Mouse (Mus musculus) embryonic facial prominence, embryonic 12.5 days (tissue): Measurements from ENCODE around the gene Apba3. TPM values are rescaled to one million over a fixed set of nuclear protein-coding genes. Genes with fewer than 3 reads are reported as not detected.
A peak's percentile ranks its signal among the peaks of the same experiment; 100 is the strongest.

Source experiments
- ATAC-seq: fragments of 200-750 bp; cut with Nextera tagmentation; 2 replicates; pipeline ENCODE4 v1.8.0; 2017; ENCODE audit not compliant: insufficient number of reproducible peaks, insufficient read depth, low FRiP score, low TSS enrichment
- H3K27ac ChIP-seq: fragments of 300-500 bp; sonication (generic); 2 replicates; pipeline ENCODE4 v1.5.1; 2016; ENCODE audit warnings: mild to moderate bottlenecking
- H3K27me3 ChIP-seq: fragments of 300-500 bp; sonication (generic); 2 replicates; pipeline ENCODE4 v1.6.1; 2016; ENCODE audit warnings: mild to moderate bottlenecking, moderate library complexity
- H3K36me3 ChIP-seq: fragments of 300-500 bp; sonication (generic); 2 replicates; pipeline ENCODE4 v1.6.1; 2016; ENCODE audit warnings: mild to moderate bottlenecking
- H3K4me1 ChIP-seq: fragments of 300-500 bp; sonication (generic); 2 replicates; pipeline ENCODE4 v1.6.1; 2016
- H3K4me2 ChIP-seq: fragments of 300-500 bp; sonication (generic); replicated peaks from 2 replicates; pipeline ENCODE4 v1.6.1; 2016; ENCODE audit warnings: mild to moderate bottlenecking, moderate library complexity
- H3K4me3 ChIP-seq: fragments of 300-500 bp; sonication (generic); 2 replicates; pipeline ENCODE4 v1.5.1; 2016; ENCODE audit warnings: mild to moderate bottlenecking
- H3K9ac ChIP-seq: fragments of 300-500 bp; sonication (generic); 2 replicates; pipeline ENCODE4 v1.6.1; 2016; ENCODE audit warnings: mild to moderate bottlenecking, moderate library complexity
- H3K9me3 ChIP-seq: fragments of 300-500 bp; sonication (generic); 2 replicates; pipeline ENCODE4 v1.6.1; 2016; ENCODE audit warnings: mild to moderate bottlenecking, moderate library complexity
- WGBS: fragments of 180-500 bp; shearing (Covaris S2); methylation state at CpG from one replicate; pipeline ENCODE4 v1.1.7; 2016; 5-methylcytosine and 5-hydroxymethylcytosine counted together
- polyA plus RNA-seq: library from polyadenylated mRNA; unstranded; fragments of >200 nt; fragmentation: Nextera tagmentation; extraction: Ambion mirVana; gene quantifications from 2 replicates; pipeline ENCODE4 v1.2.1, GENCODE M21; 2016

Apba3 gene
- polyA plus RNA-seq, 1 experiment from 2014 or later, result 53.9 TPM

DNA sequence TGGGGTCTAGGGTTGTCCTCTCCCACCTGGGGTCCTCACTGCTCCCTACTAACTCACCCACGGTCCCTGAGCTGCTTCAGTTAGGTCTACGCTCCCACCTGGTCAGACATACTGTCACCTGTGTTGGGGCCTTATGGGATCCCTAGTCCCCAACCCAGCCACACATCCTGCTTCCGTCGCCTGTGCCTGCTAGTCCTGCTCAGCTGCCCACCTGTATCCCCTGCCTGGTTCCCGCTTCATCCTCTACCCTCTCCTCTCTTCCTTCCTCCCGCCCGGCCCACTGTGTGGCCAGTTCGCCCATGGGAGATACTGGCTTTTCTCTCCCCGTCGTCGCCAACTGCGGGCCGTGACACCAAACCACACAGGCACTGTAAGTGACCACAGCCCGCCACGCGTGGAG lies 48.8 kb downstream of the Apba3 start:
- 93% methylated on average over 16 of the region's 16 CpGs for WGBS
- no peak for ATAC-seq
- no peak overlapping the region for H3K4me2 ChIP-seq
- no peaks in the 10 kb centered on the region for H3K9me3 ChIP-seq
- no peaks in the 10 kb centered on the region for H3K27me3 ChIP-seq
- peaks cover 26% of the 10 kb centered on the region for H3K4me1 ChIP-seq
- no peak overlapping the region for H3K9ac ChIP-seq
- H3K27ac ChIP-seq, result no peak overlapping the region
- H3K4me3 ChIP-seq, result no peak overlapping the region
- peaks cover 73% of the 10 kb centered on the region for H3K36me3 ChIP-seq

DNA sequence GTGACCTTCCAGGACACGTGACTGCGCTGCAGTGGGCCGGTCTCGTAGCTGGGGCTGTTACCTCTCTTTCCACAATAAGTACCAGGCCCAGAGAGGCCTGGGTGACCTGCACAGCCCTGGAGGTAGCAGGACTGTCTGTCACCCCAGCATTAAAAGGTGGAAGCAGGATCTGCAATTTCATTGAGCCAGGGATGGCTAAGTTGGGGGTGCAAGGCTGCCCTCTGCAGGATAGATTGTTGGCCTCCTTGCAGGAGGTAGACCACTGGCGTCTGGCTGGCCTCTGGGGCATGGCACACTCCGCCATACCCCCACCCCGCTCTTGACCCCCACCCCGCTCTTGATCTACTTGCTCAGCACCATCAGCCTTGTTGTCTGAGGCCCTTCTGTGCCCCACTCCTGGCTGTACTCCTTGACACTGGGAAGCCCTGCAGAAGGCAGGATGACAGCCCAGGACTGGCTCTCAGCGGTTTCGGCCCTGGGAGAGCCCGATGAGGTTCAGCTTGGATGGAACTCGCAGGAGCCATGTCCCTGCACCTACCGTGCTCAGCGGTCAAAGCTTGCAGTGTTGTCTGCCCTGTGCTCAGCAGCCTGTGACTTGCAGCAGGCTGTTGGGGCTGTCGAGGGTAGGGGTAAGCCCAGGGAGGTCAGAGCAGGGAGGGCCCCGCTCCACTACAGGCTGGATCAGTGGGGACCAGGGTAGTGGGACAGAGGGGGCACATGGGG lies 49.7 kb downstream of the Apba3 start:
- Histone ChIP-seq H3K9ac (peak overlapping the region; percentile 20), H3K27ac (no peak overlapping the region), H3K27me3 (no peaks in the 10 kb centered on the region), H3K9me3 (no peaks in the 10 kb centered on the region), H3K4me1 (peaks cover 26% of the 10 kb centered on the region), H3K4me3 (0 out of 2 replicates have a peak overlapping the region, but pooled peaks have one; percentile 16), H3K36me3 (peaks cover 64% of the 10 kb centered on the region), H3K4me2 (peak overlapping the region; percentile 43)
- 45% methylated on average over 16 of the region's 16 CpGs for WGBS
- no peak for ATAC-seq

DNA sequence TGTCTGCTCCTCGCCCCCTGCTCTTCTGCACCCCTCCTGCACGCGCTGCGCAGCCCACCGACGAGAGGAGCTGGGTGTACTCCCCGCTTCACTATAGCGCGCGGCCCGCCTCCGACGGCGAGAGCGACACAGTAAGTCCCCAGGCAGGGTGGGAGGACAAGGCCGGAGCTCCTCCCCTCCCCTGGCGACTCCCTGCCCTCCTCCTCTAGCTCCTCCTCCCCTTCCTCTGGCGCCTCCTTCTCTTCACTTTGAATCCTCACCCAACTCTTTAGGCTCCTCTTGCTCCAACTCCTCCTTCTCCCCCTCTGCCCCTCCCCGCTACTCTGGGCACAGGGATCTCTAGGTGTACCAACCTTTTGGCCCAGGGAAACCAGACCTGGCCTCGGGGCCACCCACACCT lies 50.5 kb downstream of the Apba3 start:
- H3K4me2 ChIP-seq, result peak overlapping the region; percentile 43
- H3K27me3 ChIP-seq, result no peaks in the 10 kb centered on the region
- peaks cover 58% of the 10 kb centered on the region for H3K36me3 ChIP-seq
- no peak overlapping the region for H3K27ac ChIP-seq
- 16% methylated on average over 20 of the region's 20 CpGs for WGBS
- peak overlapping the region; percentile 16; the same call in 1 of the 2 replicates for H3K4me3 ChIP-seq
- ATAC-seq, result no peak
- peak overlapping the region; percentile 20 for H3K9ac ChIP-seq
- H3K9me3 ChIP-seq, result no peaks in the 10 kb centered on the region
- H3K4me1 ChIP-seq, result peaks cover 32% of the 10 kb centered on the region

DNA sequence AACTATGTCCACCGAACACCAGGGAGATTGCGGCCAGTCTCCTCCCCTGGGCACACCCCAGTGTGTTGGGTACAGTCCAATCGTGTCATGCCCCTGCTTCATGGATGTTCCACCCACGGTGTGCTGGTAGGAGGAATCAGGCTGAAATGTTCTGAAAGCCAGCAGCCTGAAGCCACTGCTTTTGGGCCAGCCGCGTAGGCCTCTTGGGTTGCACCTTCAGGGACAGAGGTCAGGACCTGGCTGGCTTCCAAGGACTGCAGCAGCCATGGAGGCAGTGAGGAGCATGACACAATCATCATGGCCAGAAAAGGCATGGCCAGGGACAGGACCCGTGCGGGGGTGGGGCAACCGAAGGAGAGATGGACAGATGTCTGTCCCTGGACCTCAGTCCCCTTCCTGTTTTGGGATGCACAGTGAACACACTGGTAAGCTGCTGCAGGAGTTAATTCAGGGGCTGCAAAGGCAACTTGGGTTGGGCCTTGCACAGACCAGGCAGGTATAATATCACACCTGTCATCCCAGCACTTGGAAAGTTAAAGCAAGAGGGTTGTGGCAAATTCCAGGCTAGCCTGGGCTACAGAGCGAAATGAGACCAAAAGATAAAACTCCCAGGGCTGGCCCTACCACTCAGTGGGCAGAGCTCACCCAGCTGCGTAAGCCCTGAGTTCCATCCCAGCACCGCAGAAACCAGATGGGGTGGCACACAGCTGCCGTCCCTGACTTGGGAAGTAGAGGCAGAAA lies 52.0 kb downstream of the Apba3 start:
- Histone ChIP-seq H3K27ac (peak overlapping the region; percentile 85; the same call in 1 of the 2 replicates), H3K36me3 (peaks cover 58% of the 10 kb centered on the region), H3K4me3 (0 out of 2 replicates have a peak overlapping the region, but pooled peaks have one; percentile 84), H3K4me1 (peaks cover 35% of the 10 kb centered on the region), H3K27me3 (no peaks in the 10 kb centered on the region), H3K9ac (peak overlapping the region; percentile 54), H3K4me2 (peak overlapping the region; percentile 61), H3K9me3 (no peaks in the 10 kb centered on the region)
- no peak for ATAC-seq
- 93% methylated on average over 13 of the region's 13 CpGs for WGBS

DNA sequence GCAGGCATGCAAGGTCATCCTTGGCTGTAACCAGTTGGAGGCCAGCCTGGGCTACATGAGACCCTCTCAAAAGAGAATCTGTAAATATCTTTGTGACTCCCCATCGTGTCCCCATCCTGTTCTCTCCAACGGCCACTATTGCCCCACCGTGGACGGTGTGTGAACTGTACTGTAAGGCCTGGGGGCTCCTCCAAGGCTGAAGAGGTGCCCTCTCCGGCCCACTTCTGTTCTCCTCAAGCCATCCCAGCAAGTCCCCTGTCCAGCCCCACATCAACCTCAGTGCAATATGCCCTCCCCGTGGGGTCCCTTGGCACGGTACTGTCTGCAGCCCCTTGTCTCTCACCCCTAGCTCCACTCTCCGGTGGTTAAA lies 52.6 kb downstream of the Apba3 start:
- Histone ChIP-seq H3K27ac (peak overlapping the region; percentile 85), H3K4me1 (peaks cover 35% of the 10 kb centered on the region), H3K27me3 (no peaks in the 10 kb centered on the region)

DNA sequence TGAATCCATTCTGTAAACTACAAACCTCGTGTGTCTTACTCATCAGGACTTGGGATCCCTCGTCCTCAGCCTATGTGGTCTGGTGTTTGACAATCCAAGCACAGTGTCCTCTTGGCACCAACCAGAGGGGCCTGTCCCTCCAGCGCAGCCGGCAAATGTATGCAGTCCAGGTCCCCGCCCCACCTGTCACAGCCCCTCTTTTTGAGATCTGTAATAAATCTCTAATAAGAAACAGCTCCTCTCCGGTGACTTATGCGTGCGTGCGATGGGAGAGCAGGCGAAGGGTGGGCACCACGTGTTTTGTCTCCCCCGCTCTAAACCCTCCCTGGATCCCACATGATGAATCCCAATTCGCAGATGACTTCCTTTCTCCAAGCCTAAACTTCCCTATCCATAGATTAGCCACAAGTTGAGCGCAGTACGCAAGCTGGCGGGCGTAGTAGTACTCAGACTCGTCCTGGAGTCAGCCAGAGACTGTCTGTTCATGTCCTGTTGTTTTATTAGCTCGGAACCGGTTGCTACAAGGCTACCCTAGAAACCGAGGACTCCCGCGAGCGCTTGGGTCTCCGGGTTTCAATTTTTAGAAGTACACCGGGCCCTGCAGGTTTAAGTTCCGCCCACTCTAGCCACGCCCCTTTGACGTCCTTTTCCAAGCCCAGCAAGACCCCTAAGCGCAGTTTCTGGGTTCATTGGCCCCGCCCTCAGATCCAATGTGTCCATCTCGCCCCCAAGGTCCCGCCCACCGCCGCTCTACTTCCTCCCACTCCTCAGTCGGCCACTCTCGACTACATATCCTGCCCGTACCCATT lies 53.2 kb downstream of the Apba3 start:
- peak; percentile 23 for ATAC-seq
- 1% methylated on average over 38 of the region's 38 CpGs for WGBS
- Histone ChIP-seq H3K4me2 (peak overlapping the region; percentile 61), H3K4me1 (peaks cover 35% of the 10 kb centered on the region), H3K4me3 (peak overlapping the region; percentile 84), H3K36me3 (peaks cover 58% of the 10 kb centered on the region), H3K9me3 (no peaks in the 10 kb centered on the region), H3K27ac (peak overlapping the region; percentile 85), H3K27me3 (no peaks in the 10 kb centered on the region), H3K9ac (peak overlapping the region; percentile 54)

More for the DNA sequence above, 52.6 kb downstream of the Apba3 start:
- peak overlapping the region; percentile 54 for H3K9ac ChIP-seq
- ATAC-seq, result no peak
- H3K36me3 ChIP-seq, result peaks cover 58% of the 10 kb centered on the region
- peak overlapping the region; percentile 61 for H3K4me2 ChIP-seq
- no peaks in the 10 kb centered on the region for H3K9me3 ChIP-seq
- WGBS, result 42% methylated on average over 8 of the region's 8 CpGs
- H3K4me3 ChIP-seq, result peak overlapping the region; percentile 84

DNA sequence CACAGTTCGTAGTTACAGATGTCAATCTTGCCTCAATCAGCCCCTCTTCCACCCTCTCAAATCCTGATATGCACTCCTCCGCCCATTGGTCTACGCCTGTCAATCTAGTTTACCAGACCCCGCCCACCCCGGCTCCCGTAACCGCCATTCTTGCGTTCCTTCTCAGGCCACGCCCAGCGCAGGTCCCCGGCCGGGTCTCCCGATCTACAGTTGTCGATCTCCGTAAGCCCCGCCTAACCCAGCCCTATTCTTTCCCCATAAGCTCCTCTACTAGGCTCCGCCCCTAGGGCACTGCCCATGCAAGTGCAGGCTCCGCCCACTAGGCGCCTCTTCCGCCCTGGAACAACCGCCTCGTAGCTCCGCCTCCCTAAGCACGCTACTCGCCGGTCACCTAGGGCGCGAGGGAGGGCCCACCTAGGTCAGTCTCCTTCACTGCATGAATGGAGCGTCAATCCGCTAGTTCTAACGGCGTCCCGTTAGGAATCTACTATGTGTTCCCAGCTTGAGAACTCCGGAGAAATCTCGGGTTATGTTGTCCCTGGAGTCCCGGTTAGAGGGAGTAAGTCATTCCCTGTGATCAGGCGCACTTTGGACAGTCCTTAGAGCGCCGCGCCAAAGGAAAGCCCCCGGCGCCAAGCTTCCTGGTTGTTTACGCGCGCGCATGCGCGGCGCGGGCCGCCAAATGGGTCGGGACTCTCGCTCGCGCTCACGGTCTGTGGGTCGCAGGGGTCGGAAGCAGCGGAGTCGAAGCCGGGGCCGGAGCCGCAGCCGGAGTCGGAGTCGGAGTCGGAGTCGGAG lies 54.0 kb downstream of the Apba3 start, which contains the start of gene Cactin:
Gene Cactin (plus strand): TSS at position 554 of the 798 bp plus-strand sequence.
- Histone ChIP-seq H3K27me3 (no peaks in the 10 kb centered on the region), H3K27ac (peak within 1 kb of the TSS; percentile 85), H3K9ac (peak within 1 kb of the TSS; percentile 82), H3K9me3 (no peaks in the 10 kb centered on the region), H3K4me3 (peak within 1 kb of the TSS; percentile 84), H3K4me1 (peaks cover 35% of the 10 kb centered on the region), H3K36me3 (peaks cover 58% of the 10 kb centered on the region), H3K4me2 (peak within 1 kb of the TSS; percentile 82)
- under 1% methylated on average over 68 of the region's 68 CpGs for WGBS
- ATAC-seq, result peak; percentile 87

DNA sequence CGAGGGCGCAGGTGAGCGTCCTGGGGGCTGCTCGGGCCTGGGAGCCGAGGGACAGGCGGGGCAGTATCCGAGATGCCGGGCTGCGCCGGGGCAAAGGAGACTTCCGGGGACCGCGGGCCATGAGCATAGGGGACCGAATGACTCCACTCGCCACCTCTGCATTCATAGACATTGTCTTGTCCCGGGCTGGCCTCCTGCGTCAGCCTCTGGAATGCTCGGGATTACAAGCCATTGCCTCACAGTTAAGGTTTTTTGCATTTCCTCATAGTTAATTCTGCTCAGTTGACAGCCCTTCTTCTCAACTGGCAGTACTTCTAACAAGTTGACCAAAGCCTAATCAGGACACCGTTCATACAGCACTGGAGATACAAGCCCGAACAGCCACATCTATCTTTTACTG lies 54.7 kb downstream of the Apba3 start:
- H3K4me2 ChIP-seq, result peak overlapping the region; percentile 82
- peaks cover 34% of the 10 kb centered on the region for H3K4me1 ChIP-seq
- 4% methylated on average over 20 of the region's 20 CpGs for WGBS
- no peaks in the 10 kb centered on the region for H3K9me3 ChIP-seq
- H3K27ac ChIP-seq, result peak overlapping the region; percentile 71
- H3K27me3 ChIP-seq, result no peaks in the 10 kb centered on the region
- ATAC-seq, result no peak
- peak overlapping the region; percentile 84 for H3K4me3 ChIP-seq
- peaks cover 59% of the 10 kb centered on the region for H3K36me3 ChIP-seq
- H3K9ac ChIP-seq, result peak overlapping the region; percentile 82

DNA sequence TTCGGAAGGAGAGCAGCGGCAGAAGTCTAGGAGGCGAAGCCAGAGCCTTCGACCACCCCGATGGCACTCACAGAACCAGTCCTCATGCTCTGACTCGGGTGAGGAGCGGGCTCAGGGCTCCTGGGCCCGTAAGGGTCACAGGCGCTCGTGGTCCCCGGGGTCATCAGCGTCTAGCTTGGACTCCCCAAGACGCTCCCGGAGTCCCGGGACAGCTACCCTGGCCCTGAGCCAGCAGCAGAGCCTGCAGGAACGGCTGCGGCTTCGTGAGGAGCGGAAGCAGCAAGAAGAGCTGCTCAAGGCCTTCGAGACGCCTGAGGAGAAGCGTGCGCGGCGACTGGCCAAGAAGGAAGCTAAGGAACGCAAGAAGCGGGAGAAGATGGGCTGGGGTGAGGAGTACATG lies 55.7 kb downstream of the Apba3 start:
- Histone ChIP-seq H3K27ac (no peak overlapping the region), H3K9me3 (no peaks in the 10 kb centered on the region), H3K4me3 (0 out of 2 replicates have a peak overlapping the region, but pooled peaks have one; percentile 84), H3K27me3 (no peaks in the 10 kb centered on the region), H3K4me2 (peak overlapping the region; percentile 82), H3K36me3 (peaks cover 67% of the 10 kb centered on the region), H3K9ac (no peak overlapping the region), H3K4me1 (peaks cover 24% of the 10 kb centered on the region)
- 96% methylated on average over 27 of the region's 27 CpGs for WGBS
- no peak for ATAC-seq
